Mouse (Mus musculus) liver, embryonic 16.5 days (tissue): ENCODE results near the gene Tusc2. TPM values are rescaled to one million over a fixed set of nuclear protein-coding genes. Genes with fewer than 3 reads are reported as not detected.

ENCODE experiments used
- ATAC-seq: fragments of 200-750 bp; cut with Nextera tagmentation; 2 replicates; pipeline ENCODE4 v1.8.0; 2017; ENCODE audit warnings: low read depth, mild to moderate bottlenecking, moderate number of reproducible peaks, moderate library complexity
- H3K27ac ChIP-seq: fragments of 300-500 bp; sonication (generic); 2 replicates; pipeline ENCODE4 v1.5.1; 2014; ENCODE audit warnings: mild to moderate bottlenecking, low read length
- H3K27me3 ChIP-seq: fragments of 300-500 bp; sonication (generic); 2 replicates; pipeline ENCODE4 v1.6.1; 2014; ENCODE audit warnings: low read depth, low read length, mixed read lengths; ENCODE audit not compliant: control insufficient read depth, insufficient read depth
- H3K36me3 ChIP-seq: fragments of 300-500 bp; sonication (generic); 2 replicates; pipeline ENCODE4 v1.6.1; 2014; ENCODE audit warnings: mild to moderate bottlenecking; ENCODE audit not compliant: control insufficient read depth, insufficient read depth
- H3K4me1 ChIP-seq: fragments of 300-500 bp; sonication (generic); 2 replicates; pipeline ENCODE4 v1.6.1; 2014; ENCODE audit warnings: low read depth, low read length, mixed read lengths; ENCODE audit not compliant: control insufficient read depth
- H3K4me2 ChIP-seq: fragments of 300-500 bp; sonication (generic); 2 replicates; pipeline ENCODE4 v1.6.1; 2014; ENCODE audit warnings: low read depth, low read length, mixed read lengths
- H3K4me3 ChIP-seq: fragments of 300-500 bp; sonication (generic); 2 replicates; pipeline ENCODE4 v1.5.1; 2014; ENCODE audit warnings: low read depth, mild to moderate bottlenecking, low read length
- H3K9ac ChIP-seq: fragments of 300-500 bp; sonication (generic); 2 replicates; pipeline ENCODE4 v1.6.1; 2014; ENCODE audit warnings: low read depth, low read length
- H3K9me3 ChIP-seq: fragments of 300-500 bp; sonication (generic); replicated peaks from 2 replicates; pipeline ENCODE4 v1.6.1; 2016; ENCODE audit warnings: low read length; ENCODE audit not compliant: control insufficient read depth
- WGBS: fragments of 180-500 bp; shearing (Covaris S2); extraction: QIAGEN DNeasy Blood & Tissue Kit; methylation state at CpG from one replicate; pipeline ENCODE4 v1.1.7; 2014; ENCODE audit not compliant: insufficient replicate concordance; 5-methylcytosine and 5-hydroxymethylcytosine counted together
- polyA plus RNA-seq: library from polyadenylated mRNA; unstranded; fragments of >200 nt; fragmentation: Nextera tagmentation; extraction: Ambion mirVana; gene quantifications from 2 replicates; pipeline ENCODE4 v1.2.1, GENCODE M21; 2015

Tusc2 gene
- polyA plus RNA-seq, 1 experiment from 2014 or later: 29.4 TPM

DNA sequence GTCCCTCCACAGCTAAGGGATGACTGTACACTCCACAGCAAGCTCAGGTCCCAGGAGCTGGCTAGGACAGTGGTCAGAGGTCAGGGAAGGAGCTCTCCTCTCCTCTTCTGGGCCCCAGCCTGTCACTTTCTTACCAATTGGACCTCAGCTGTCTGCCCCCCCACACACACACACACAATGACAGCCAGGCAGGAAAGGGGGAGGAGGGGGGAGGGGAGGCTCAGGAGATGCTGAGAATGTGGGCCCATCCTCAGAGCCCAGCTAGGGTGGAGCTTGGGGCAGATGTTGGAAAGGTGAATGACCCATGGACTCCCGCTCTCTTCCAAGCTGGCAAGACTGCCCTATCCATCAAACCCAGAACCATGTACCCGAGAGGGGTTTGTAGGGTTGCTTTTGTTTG lies 44.0 kb downstream of the Tusc2 start:
- H3K27me3 ChIP-seq: no peaks in the 10 kb centered on the region; the same call in 1 of the 2 replicates
- H3K27ac ChIP-seq: no peak overlapping the region
- H3K4me2 ChIP-seq: no peak overlapping the region
- no peak overlapping the region for H3K4me3 ChIP-seq
- H3K4me1 ChIP-seq: peaks cover 16% of the 10 kb centered on the region
- H3K36me3 ChIP-seq: no peaks in the 10 kb centered on the region
- ATAC-seq: no peak
- no peaks in the 10 kb centered on the region for H3K9me3 ChIP-seq
- H3K9ac ChIP-seq: no peak overlapping the region
- 57% methylated on average over 2 of the region's 2 CpGs for WGBS

DNA sequence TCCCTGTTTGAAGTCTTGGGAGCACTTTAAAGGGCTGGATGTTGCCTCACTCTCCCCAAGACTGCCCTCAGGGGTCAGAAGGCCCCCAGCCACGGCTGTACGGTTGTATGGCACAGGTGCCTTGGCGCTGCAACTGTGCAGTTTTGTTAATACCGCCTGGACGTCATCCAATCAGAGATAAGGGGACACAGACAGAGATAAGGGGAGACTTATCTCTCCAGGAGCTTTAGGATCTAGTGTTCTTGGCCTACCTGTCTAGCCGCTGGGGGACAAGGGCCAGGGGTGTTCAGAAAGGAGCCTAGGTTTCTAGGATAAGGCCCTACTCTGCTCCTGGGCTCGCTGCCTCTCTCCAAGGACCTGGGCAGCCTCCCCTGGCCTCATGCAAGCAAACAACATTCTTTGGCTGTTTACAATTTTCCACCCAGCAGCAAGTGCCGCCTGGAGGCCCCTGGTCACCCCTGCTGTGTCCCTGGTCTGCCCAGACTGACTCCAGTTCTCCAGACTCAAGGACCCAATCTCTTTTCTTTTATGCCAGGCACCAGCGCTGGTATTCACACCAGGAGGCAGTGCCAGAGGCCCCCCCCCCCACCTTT lies 44.7 kb downstream of the Tusc2 start:
- Histone ChIP-seq H3K27ac (no peak overlapping the region), H3K4me1 (peaks cover 15% of the 10 kb centered on the region), H3K9ac (no peak overlapping the region)

DNA sequence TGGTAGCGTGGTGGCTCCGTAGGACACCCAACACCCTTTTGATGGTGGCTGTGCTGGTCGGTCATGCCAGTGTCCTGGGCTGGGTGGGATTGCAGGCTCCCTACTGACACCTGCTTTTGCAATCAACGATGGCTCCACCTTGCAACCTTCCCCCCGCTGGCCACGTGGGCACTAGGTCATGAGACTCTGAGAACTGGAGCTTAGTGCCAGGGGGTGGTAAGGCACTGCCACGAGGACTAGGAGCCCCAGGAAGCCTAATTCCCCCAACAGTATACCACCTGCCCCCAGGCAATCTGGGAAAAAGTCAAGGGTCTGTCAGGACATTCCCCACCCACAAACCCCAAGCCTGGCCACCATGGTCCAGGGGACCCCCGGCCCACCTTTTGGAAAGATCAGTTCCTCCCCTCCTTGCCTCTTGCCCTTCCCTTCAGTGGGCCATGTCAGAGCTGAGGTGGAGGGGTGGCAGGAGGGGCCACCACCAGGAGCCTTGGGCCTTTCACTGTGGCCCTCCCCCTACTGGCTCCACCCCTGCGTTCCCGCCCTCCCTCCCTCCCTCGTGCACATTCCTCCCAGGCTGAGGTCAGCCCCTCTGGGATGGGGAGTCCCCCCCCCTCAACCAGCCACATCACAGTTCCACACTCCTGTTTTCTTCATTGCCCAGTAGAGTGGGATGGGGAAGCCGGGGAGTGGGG lies 45.8 kb downstream of the Tusc2 start, which contains the start of gene Sema3b:
Gene Sema3b, minus strand, starts transcription at position 489 of the 692 bp plus-strand sequence.
- Histone ChIP-seq H3K27ac (no peak within 1 kb of the TSS), H3K4me2 (no peak within 1 kb of the TSS), H3K27me3 (no peaks in the 10 kb centered on the region; the same call in 1 of the 2 replicates)

More for the DNA sequence above, 44.7 kb downstream of the Tusc2 start:
- 45% methylated on average over 9 of the region's 9 CpGs for WGBS
- H3K27me3 ChIP-seq: no peaks in the 10 kb centered on the region; the same call in 1 of the 2 replicates
- no peak overlapping the region for H3K4me3 ChIP-seq
- ATAC-seq: no peak
- no peak overlapping the region for H3K4me2 ChIP-seq
- no peaks in the 10 kb centered on the region for H3K36me3 ChIP-seq
- H3K9me3 ChIP-seq: no peaks in the 10 kb centered on the region

DNA sequence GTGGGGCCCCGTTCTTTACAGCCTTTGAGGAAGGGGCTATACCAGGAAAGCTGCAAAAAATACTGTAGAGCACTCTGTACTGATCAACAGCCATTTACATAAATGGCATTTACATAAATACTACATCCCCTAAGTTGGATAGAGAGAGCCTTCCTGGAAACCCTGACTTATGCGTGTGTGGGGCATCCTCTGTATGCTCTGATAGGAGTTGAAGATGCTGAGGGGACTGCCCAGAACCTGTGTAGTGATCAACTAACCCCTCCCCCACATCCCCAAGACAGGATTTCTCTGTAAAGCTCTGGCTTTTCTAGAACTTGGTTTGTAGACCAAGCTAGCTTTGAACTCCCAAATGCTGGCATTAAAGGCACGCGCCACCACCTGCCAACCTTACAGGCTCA lies 46.4 kb downstream of the Tusc2 start:
- Histone ChIP-seq H3K9me3 (no peaks in the 10 kb centered on the region), H3K4me1 (peaks cover 20% of the 10 kb centered on the region), H3K9ac (no peak overlapping the region), H3K36me3 (no peaks in the 10 kb centered on the region), H3K27ac (no peak overlapping the region), H3K4me3 (no peak overlapping the region), H3K4me2 (no peak overlapping the region), H3K27me3 (no peaks in the 10 kb centered on the region)
- ATAC-seq: no peak
- 76% methylated on average over 4 of the region's 4 CpGs for WGBS

More for the DNA sequence above, 45.8 kb downstream of the Tusc2 start, which contains the start of gene Sema3b:
- no peaks in the 10 kb centered on the region for H3K9me3 ChIP-seq
- H3K4me3 ChIP-seq: no peak within 1 kb of the TSS
- WGBS: 57% methylated on average over 12 of the region's 12 CpGs
- no peak for ATAC-seq
- peaks cover 20% of the 10 kb centered on the region for H3K4me1 ChIP-seq
- no peak within 1 kb of the TSS for H3K9ac ChIP-seq
- H3K36me3 ChIP-seq: no peaks in the 10 kb centered on the region

DNA sequence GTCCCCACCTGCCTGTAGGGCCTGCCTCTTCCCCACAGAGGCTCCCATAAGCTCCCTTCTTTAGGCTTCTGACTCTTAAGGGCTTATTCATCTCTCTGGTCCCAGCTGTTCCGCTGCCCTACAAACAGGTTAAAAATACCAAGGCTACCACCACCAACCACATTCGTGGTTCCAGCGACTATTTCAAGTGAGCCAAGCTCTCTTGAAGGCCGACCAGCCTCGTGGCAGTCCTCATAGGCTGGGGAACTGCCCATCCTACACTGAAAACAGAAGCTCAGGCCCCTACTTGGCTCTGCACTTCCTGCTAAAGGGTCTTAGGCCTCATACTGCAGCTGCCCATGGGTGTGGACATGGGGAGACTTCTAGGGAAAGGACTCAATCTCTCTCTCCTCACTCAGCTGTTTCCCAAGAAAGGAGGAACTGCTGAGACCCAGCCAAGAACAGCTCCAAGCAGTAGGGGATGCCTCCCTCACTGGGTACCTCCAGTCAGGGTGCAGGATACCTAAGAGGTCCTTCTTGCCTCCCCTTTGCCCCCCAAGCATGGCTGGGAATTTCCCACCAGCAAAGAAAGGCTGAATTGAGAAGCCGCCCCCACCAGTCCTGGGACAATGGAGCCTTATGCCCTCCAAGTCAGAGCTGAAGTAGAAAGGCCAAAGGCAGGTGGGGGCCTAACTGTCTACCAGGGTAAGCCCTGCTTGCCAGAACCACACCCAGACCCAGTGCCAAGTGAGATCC lies 48.6 kb downstream of the Tusc2 start:
- Histone ChIP-seq H3K4me3 (peak overlapping the region; percentile 62; the same call in 1 of the 2 replicates), H3K4me1 (peaks cover 12% of the 10 kb centered on the region), H3K27me3 (no peaks in the 10 kb centered on the region), H3K9ac (peak overlapping the region; percentile 75; the same call in 1 of the 2 replicates), H3K36me3 (peaks cover 13% of the 10 kb centered on the region), H3K27ac (peak overlapping the region; percentile 71; the same call in 1 of the 2 replicates), H3K4me2 (peak overlapping the region; percentile 97), H3K9me3 (no peaks in the 10 kb centered on the region)
- ATAC-seq: no peak; the same call in 1 of the 2 replicates
- 33% methylated on average over 6 of the region's 6 CpGs for WGBS

DNA sequence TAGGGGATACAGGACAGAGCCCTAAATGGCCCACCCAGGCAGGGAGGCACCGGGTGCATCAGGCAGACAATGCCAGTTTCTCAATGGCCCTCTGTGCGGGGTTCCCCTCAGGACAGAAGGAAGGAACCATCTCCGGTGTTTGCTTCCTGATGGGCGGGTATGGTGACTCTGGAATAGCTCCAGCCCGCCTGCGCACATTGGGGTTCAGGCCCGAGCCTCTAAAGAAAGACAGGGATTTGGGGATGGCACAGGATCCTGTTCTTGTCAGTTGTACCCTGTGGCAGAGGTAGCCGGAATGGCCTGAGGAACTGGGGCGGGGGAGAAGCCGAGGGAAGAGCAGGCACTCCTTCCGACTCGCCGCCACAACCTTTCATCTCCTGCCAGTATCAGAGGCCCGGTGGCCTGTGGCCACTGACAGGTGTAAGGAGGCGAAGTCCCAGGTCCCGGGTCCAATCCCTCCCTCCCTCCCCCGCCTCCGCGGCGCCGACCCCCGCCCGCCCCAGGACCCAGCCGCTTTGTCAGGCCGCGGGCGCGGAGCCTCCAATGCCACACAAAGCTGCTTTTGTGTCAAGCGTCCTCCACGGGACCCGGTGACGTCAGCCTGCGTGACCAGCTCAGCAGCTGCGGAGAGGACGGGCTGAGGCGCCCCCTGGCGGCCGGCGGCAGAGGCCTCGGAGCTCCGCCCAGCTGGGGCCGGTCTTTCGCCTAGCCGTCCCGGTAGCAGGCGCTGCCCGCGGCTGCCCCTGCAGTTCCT lies 49.3 kb downstream of the Tusc2 start:
- WGBS: 4% methylated on average over 42 of the region's 48 CpGs
- ATAC-seq: peak; percentile 95
- Histone ChIP-seq H3K27ac (peak overlapping the region; percentile 71), H3K4me3 (peak overlapping the region; percentile 62), H3K9ac (peak overlapping the region; percentile 75), H3K36me3 (peaks cover 17% of the 10 kb centered on the region), H3K4me2 (peak overlapping the region; percentile 97), H3K4me1 (peaks cover 12% of the 10 kb centered on the region), H3K27me3 (no peaks in the 10 kb centered on the region), H3K9me3 (no peaks in the 10 kb centered on the region)

DNA sequence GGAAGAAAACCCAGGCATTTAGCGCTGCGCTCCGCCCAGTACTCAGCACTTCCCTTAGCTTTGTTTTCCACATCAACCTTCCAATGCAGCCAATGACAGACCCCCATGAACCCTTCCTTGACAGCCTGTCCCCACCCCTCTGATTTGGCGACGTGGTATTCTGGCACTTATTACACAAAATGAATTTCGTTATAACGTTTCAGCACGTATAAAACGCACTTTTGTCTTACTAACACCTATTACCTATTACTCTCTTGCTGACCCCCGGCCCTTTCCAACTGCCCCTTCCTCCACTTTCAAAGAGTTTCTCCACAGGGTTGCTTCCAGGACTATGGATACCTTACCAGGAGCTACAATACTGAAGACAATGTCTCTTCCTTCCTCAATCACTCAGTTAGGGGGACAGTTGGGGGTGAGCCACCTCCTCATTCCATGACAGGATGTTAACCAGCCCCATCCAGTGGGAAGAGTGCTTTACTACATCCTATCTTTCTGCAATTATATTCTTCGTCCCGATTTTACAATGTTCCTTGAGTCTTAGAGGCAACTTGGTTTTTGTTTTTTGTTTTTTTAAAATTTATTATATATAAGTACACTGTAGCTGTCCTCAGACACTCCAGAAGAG lies 50.0 kb downstream of the Tusc2 start:
- WGBS: 9% methylated on average over 12 of the region's 12 CpGs
- H3K36me3 ChIP-seq: peaks cover 22% of the 10 kb centered on the region
- no peak for ATAC-seq
- peak overlapping the region; percentile 62 for H3K4me3 ChIP-seq
- H3K4me1 ChIP-seq: peaks cover 12% of the 10 kb centered on the region
- H3K27me3 ChIP-seq: no peaks in the 10 kb centered on the region
- peak overlapping the region; percentile 57 for H3K9ac ChIP-seq
- peak overlapping the region; percentile 97 for H3K4me2 ChIP-seq
- H3K9me3 ChIP-seq: no peaks in the 10 kb centered on the region
- peak overlapping the region; percentile 62 for H3K27ac ChIP-seq

DNA sequence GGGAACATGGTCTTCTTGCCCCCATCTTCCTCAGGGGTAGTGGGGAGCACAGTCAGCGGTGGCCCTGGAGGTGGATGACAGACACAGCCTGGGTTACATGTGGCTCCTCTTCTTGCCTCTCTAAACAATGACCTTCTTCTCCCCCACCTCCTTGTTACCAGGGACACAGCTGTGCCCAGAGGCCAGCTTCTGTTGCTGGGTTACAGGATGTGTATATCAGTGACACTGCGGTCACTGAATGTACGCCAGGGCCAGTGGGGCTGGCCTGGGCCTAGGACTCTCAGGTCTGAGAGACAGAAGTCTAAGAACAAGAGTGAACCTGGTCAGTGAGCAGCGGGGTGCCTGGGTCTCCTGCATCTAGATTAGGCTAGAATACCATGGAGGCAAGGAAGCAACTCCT lies 52.0 kb downstream of the Tusc2 start:
- Histone ChIP-seq H3K27me3 (no peaks in the 10 kb centered on the region), H3K4me2 (no peak overlapping the region), H3K36me3 (peaks cover 29% of the 10 kb centered on the region), H3K27ac (no peak overlapping the region), H3K9me3 (no peaks in the 10 kb centered on the region), H3K4me1 (peaks cover 31% of the 10 kb centered on the region), H3K9ac (no peak overlapping the region), H3K4me3 (no peak overlapping the region)
- WGBS: 89% methylated on average over 4 of the region's 4 CpGs
- no peak for ATAC-seq
